In the genomic region with DNA sequence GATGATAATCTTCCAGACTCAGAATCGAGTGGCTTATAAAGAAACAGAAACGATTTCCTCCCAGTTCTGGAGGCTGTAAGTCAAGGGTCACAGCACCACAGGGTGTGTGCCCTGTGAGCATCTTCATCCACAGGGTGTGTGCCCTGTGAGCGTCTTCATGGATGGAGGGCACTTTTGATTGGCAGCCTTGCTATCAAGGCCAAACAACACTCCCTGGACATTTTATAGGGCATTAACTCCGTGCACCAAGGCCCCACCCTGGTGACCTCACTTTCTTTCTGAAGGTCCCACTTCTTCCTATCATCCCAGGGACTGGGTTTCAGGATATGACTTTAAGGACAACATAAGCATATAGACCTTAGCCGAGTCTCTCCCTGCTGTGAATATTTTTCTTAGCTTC, we compare ENCODE assay signal across 14 mouse cellular contexts.
DNase-seq lines count a peak whose midpoint lies in the region; ATAC-seq lines count a peak whose summit lies in the region.
"Had no signal": no experiment of that assay in that cellular context is flagged by ENCODE, and none has a peak within 500 bp of the region (broad histone marks: within the 10 kb centered on the region; RNA-seq: fewer than 3 reads in every experiment).

No protein-coding gene starts in this region.

- WGBS in midbrain, embryonic 11.5 days: 57% methylated on average over 5 of the region's 5 CpGs
- WGBS in midbrain, embryonic 16.5 days: 57% methylated on average over 5 of the region's 5 CpGs
- WGBS in intestine, embryonic 16.5 days: 47% methylated on average over 5 of the region's 5 CpGs
- WGBS in neural tube, embryonic 14.5 days: 44% methylated on average over 5 of the region's 5 CpGs

- no peaks in the 10 kb centered on the region for H3K36me3 ChIP-seq in midbrain, embryonic 11.5 days (ENCODE audit: control insufficient read depth, insufficient read depth, low read length)
- no peaks in the 10 kb centered on the region for H3K36me3 ChIP-seq in midbrain, embryonic 16.5 days (ENCODE audit: control insufficient read depth, insufficient read depth, low read length)
- H3K36me3 ChIP-seq in intestine, embryonic 16.5 days (ENCODE audit: control insufficient read depth, insufficient read depth, low read length): no peaks in the 10 kb centered on the region
- H3K36me3 ChIP-seq in neural tube, embryonic 14.5 days (ENCODE audit: control insufficient read depth, insufficient read depth, low read length): no peaks in the 10 kb centered on the region
- H3K36me3 ChIP-seq: embryonic facial prominence, embryonic 10.5 days; heart, embryonic 13.5 days had no signal

- H3K9ac ChIP-seq in midbrain, embryonic 11.5 days (ENCODE audit: low read length): no peak overlapping the region
- H3K9ac ChIP-seq in midbrain, embryonic 16.5 days (ENCODE audit: low read depth, low read length): no peak overlapping the region
- H3K9ac ChIP-seq in intestine, embryonic 16.5 days (ENCODE audit: low read depth, low read length): no peak overlapping the region
- no peak overlapping the region for H3K9ac ChIP-seq in neural tube, embryonic 14.5 days (replicated peaks; ENCODE audit: low read depth, low read length)
- H3K9ac ChIP-seq: heart, embryonic 13.5 days had no signal

- no peak overlapping the region for H3K27ac ChIP-seq in midbrain, embryonic 11.5 days (ENCODE audit: low read depth, low read length)
- H3K27ac ChIP-seq in midbrain, embryonic 16.5 days (ENCODE audit: low read length): no peak overlapping the region
- H3K27ac ChIP-seq in intestine, embryonic 16.5 days (ENCODE audit: low read length): peak overlapping the region; percentile 62
- no peak overlapping the region for H3K27ac ChIP-seq in neural tube, embryonic 14.5 days (ENCODE audit: low read depth, low read length)
- H3K27ac ChIP-seq: embryonic facial prominence, embryonic 10.5 days; heart, embryonic 13.5 days had no signal

- no peak overlapping the region for H3K4me3 ChIP-seq in midbrain, embryonic 11.5 days (ENCODE audit: low read depth, low read length)
- no peak overlapping the region for H3K4me3 ChIP-seq in midbrain, embryonic 16.5 days (ENCODE audit: low read depth, low read length)
- H3K4me3 ChIP-seq in intestine, embryonic 16.5 days (ENCODE audit: low read length): no peak overlapping the region
- no peak overlapping the region for H3K4me3 ChIP-seq in neural tube, embryonic 14.5 days (ENCODE audit: low read depth, low read length)
- H3K4me3 ChIP-seq: embryonic facial prominence, embryonic 10.5 days; heart, embryonic 13.5 days had no signal

- no peaks in the 10 kb centered on the region for H3K9me3 ChIP-seq in midbrain, embryonic 11.5 days (ENCODE audit: control insufficient read depth, low read length)
- no peaks in the 10 kb centered on the region for H3K9me3 ChIP-seq in midbrain, embryonic 16.5 days (replicated peaks; ENCODE audit: control insufficient read depth, low read length, poor library complexity, severe bottlenecking)
- H3K9me3 ChIP-seq in intestine, embryonic 16.5 days (ENCODE audit: control insufficient read depth, low read length): no peaks in the 10 kb centered on the region
- no peaks in the 10 kb centered on the region for H3K9me3 ChIP-seq in neural tube, embryonic 14.5 days (ENCODE audit: control insufficient read depth, low read length)
- H3K9me3 ChIP-seq: embryonic facial prominence, embryonic 10.5 days; heart, embryonic 13.5 days had no signal

- ATAC-seq in midbrain, embryonic 11.5 days (ENCODE audit: low FRiP score): 0 out of 2 replicates have a peak, but pooled peaks have one; percentile 20
- no peak for ATAC-seq in midbrain, embryonic 16.5 days
- peak; percentile 62 for ATAC-seq in intestine, embryonic 16.5 days
- peak; percentile 30; the same call in 1 of the 2 replicates for ATAC-seq in neural tube, embryonic 14.5 days (ENCODE audit: low read depth)
- ATAC-seq: forebrain, embryonic 14.5 days; Patski had no signal

- no peak overlapping the region for H3K4me2 ChIP-seq in midbrain, embryonic 11.5 days
- no peak overlapping the region for H3K4me2 ChIP-seq in midbrain, embryonic 16.5 days (ENCODE audit: low read length)
- H3K4me2 ChIP-seq in intestine, embryonic 16.5 days (ENCODE audit: low read depth, low read length): no peak overlapping the region
- H3K4me2 ChIP-seq in neural tube, embryonic 14.5 days (ENCODE audit: low read depth, low read length): no peak overlapping the region
- H3K4me2 ChIP-seq: heart, embryonic 13.5 days had no signal

- no peak for DNase-seq in midbrain, embryonic 11.5 days (ENCODE audit: low spot score, missing footprints)
- no peak for DNase-seq in left cerebral cortex, adult 9 months (ENCODE audit: low spot score in 2 of 2)
- no peak for DNase-seq in T-cell, adult 2 months (ENCODE audit: low spot score)
- DNase-seq: cerebellum, adult 2 months; gastrocnemius, postnatal 36 days; heart, postnatal 36 days had no signal

- H3K4me1 ChIP-seq in midbrain, embryonic 11.5 days (ENCODE audit: control insufficient read depth, insufficient read depth, low read length): peaks cover 2% of the 10 kb centered on the region; the same call in 1 of the 2 replicates
- H3K4me1 ChIP-seq in midbrain, embryonic 16.5 days (ENCODE audit: control insufficient read depth, insufficient read depth, low read length): no peaks in the 10 kb centered on the region; the same call in 1 of the 2 replicates
- H3K4me1 ChIP-seq in intestine, embryonic 16.5 days (ENCODE audit: control insufficient read depth, insufficient read depth, low read length): peaks cover 9% of the 10 kb centered on the region
- no peaks in the 10 kb centered on the region for H3K4me1 ChIP-seq in neural tube, embryonic 14.5 days (ENCODE audit: control insufficient read depth, insufficient read depth, low read length)

- no peaks in the 10 kb centered on the region for H3K27me3 ChIP-seq in midbrain, embryonic 11.5 days (ENCODE audit: control insufficient read depth, insufficient read depth, low read length)
- H3K27me3 ChIP-seq in midbrain, embryonic 16.5 days (ENCODE audit: control insufficient read depth, insufficient read depth, low read depth, low read length): no peaks in the 10 kb centered on the region
- no peaks in the 10 kb centered on the region for H3K27me3 ChIP-seq in intestine, embryonic 16.5 days (replicated peaks; ENCODE audit: control insufficient read depth, insufficient read depth, low read length)
- no peaks in the 10 kb centered on the region for H3K27me3 ChIP-seq in neural tube, embryonic 14.5 days (ENCODE audit: control insufficient read depth, insufficient read depth, low read length)
- H3K27me3 ChIP-seq: CH12.LX; heart, embryonic 13.5 days; Patski had no signal
